Mouse (Mus musculus) heart, adult 2 months (tissue): ENCODE measurements around the gene Plcl1.

ENCODE experiments used
- CTCF ChIP-seq: fragments of 200-600 bp; IDR thresholded peaks from 2 replicates; pipeline ENCODE4 v1.8.1; 2022; ENCODE audit warnings: antibody characterized with exemption, mild to moderate bottlenecking, moderate library complexity
- EP300 ChIP-seq: fragments of 200-500 bp; IDR thresholded peaks from 2 replicates; pipeline ENCODE4 v1.6.1; 2011; ENCODE audit warnings: low read depth, low read length, control low read depth; ENCODE audit not compliant: insufficient read depth

- TF ChIP-seq CTCF, result no peak
- no peak for TF ChIP-seq EP300
Measured at GRCm38 (mm10) chr1:55665828-55666673, 260.3 kb downstream of the Plcl1 start.
